10 mouse cellular contexts compared by ENCODE assay signal in genomic region chr14:120970637-120971036, GRCm38 (mm10). TPM values are rescaled to one million over a fixed set of nuclear protein-coding genes. Genes with fewer than 3 reads are reported as not detected.
DNase-seq lines count a peak whose midpoint lies in the region; ATAC-seq lines count a peak whose summit lies in the region.
"Had no signal": no experiment of that assay in that cellular context is flagged by ENCODE, and none has a peak within 500 bp of the region (broad histone marks: within the 10 kb centered on the region; RNA-seq: fewer than 3 reads in every experiment).

No protein-coding gene starts in this region.

- 83% methylated on average over 8 of the region's 8 CpGs for WGBS in midbrain, embryonic 13.5 days
- WGBS in heart, embryonic 12.5 days, result 80% methylated on average over 8 of the region's 8 CpGs

- H3K4me1 ChIP-seq in midbrain, embryonic 13.5 days (replicated peaks), result no peaks in the 10 kb centered on the region
- H3K4me1 ChIP-seq in heart, embryonic 12.5 days (replicated peaks), result no peaks in the 10 kb centered on the region

- no peaks in the 10 kb centered on the region for H3K36me3 ChIP-seq in splenic B cell, adult 2 months (ENCODE audit: control insufficient read depth, insufficient read depth, low read length, poor library complexity, severe bottlenecking)
- no peaks in the 10 kb centered on the region for H3K36me3 ChIP-seq in midbrain, embryonic 13.5 days
- H3K36me3 ChIP-seq in heart, embryonic 12.5 days, result no peaks in the 10 kb centered on the region

- H3K27ac ChIP-seq in midbrain, embryonic 13.5 days, result no peak overlapping the region
- no peak overlapping the region for H3K27ac ChIP-seq in heart, embryonic 12.5 days (ENCODE audit: poor library complexity, severe bottlenecking)

- H3K9me3 ChIP-seq in midbrain, embryonic 13.5 days, result no peaks in the 10 kb centered on the region
- H3K9me3 ChIP-seq in heart, embryonic 12.5 days (replicated peaks), result peaks cover 4% of the 10 kb centered on the region; the same call in 1 of the 2 replicates

- intact Hi-C loops in left cerebral cortex, postnatal 4 days (cut with DNase I), result no loop called here
- intact Hi-C loops in left cerebral cortex, postnatal 14 days (cut with DNase I), result loop anchor here (10.0 kb wide), 1 partner anchor 136 kb away; no protein-coding TSS in a partner anchor

- peak; percentile 14 to 31 for DNase-seq in adrenal gland, adult 18-20 months (ENCODE audit: low spot score in 2 of 2)
- no peak for DNase-seq in adrenal gland, adult 2 months
- DNase-seq in left cerebral cortex, postnatal 4 days, result peak; percentile 13
- DNase-seq in left cerebral cortex, postnatal 14 days (ENCODE audit: low spot score in 2 of 2), result no peak
- DNase-seq in c-Kit-positive CD71-positive TER-119-positive erythroid progenitor cells, embryonic 14.5 days (ENCODE audit: low spot score), result peak; percentile 9
- peak; percentile 11 for DNase-seq in splenic B cell, adult 2 months (ENCODE audit: low read depth, low spot score)
- DNase-seq: cerebellum, adult 9-10 months; layer of hippocampus, adult 9-11 months had no signal

- no peak for ATAC-seq in midbrain, embryonic 13.5 days
- no peak for ATAC-seq in heart, embryonic 12.5 days (ENCODE audit: insufficient number of reproducible peaks, low FRiP score)

- H3K4me2 ChIP-seq in midbrain, embryonic 13.5 days (replicated peaks), result no peak overlapping the region
- no peak overlapping the region for H3K4me2 ChIP-seq in heart, embryonic 12.5 days

- H3K4me3 ChIP-seq in midbrain, embryonic 13.5 days (replicated peaks), result no peak overlapping the region
- H3K4me3 ChIP-seq in heart, embryonic 12.5 days, result no peak overlapping the region

- H3K27me3 ChIP-seq in splenic B cell, adult 2 months (ENCODE audit: control insufficient read depth, insufficient read depth, low read length, poor library complexity, severe bottlenecking), result no peaks in the 10 kb centered on the region
- no peaks in the 10 kb centered on the region for H3K27me3 ChIP-seq in midbrain, embryonic 13.5 days
- H3K27me3 ChIP-seq in heart, embryonic 12.5 days (replicated peaks), result no peaks in the 10 kb centered on the region

- no peak overlapping the region for H3K9ac ChIP-seq in midbrain, embryonic 13.5 days (replicated peaks)
- no peak overlapping the region for H3K9ac ChIP-seq in heart, embryonic 12.5 days

RNA-seq across cellular contexts. Expression of gene Ipo5, which starts 59.6 kb away (rescaled TPM):
- total RNA-seq in adrenal gland, adult 18-20 months (2021), result 10 to 100 TPM; 60.5 to 76.4 TPM
- 10 to 100 TPM; 70.8 to 73.7 TPM for total RNA-seq in adrenal gland, adult 2 months (2021)
- 6.3 and 7.7 TPM in 2 replicates for polyA plus RNA-seq in adrenal gland, adult 2 months (2012; rRNA removed)
- 100 to 1,000 TPM; 166 to 175 TPM for total RNA-seq in left cerebral cortex, postnatal 4 days (2021)
- 100 to 1,000 TPM; 111 to 120 TPM for total RNA-seq in left cerebral cortex, postnatal 14 days (2021)
- 69.8 and 70.2 TPM in 2 replicates for polyA plus RNA-seq in midbrain, embryonic 13.5 days (2015; fragmentation: Nextera tagmentation; extraction: Ambion mirVana)
- polyA plus RNA-seq in heart, embryonic 12.5 days (2016; fragmentation: Nextera tagmentation; extraction: Ambion mirVana), result 98.8 and 103 TPM in 2 replicates

Comparison
In these comparisons a context has a peak if more than half of its experiments do, and no peak if none do; other contexts are left out.
1. DNase-seq: peak in adrenal gland, adult 18-20 months (2 of 2), left cerebral cortex, postnatal 4 days (single experiment), c-Kit-positive CD71-positive TER-119-positive erythroid progenitor cells, embryonic 14.5 days (single experiment) and splenic B cell, adult 2 months (single experiment); none in adrenal gland, adult 2 months (single experiment) and left cerebral cortex, postnatal 14 days (0 of 2).